Mouse (Mus musculus): ENCODE data around the gene Il1rapl2. TPM values are rescaled to one million over a fixed set of nuclear protein-coding genes. Genes with fewer than 3 reads are reported as not detected.
A peak's percentile ranks its signal among the peaks of the same experiment; 100 is the strongest.
"Not testable (repeated sequence)": the region's sequence is repeated elsewhere in the genome, so short reads cannot be mapped to it uniquely, and the experiment has no call there.

Il1rapl2 gene
- total RNA-seq, 4 experiments from 2014 or later: not detected

DNA sequence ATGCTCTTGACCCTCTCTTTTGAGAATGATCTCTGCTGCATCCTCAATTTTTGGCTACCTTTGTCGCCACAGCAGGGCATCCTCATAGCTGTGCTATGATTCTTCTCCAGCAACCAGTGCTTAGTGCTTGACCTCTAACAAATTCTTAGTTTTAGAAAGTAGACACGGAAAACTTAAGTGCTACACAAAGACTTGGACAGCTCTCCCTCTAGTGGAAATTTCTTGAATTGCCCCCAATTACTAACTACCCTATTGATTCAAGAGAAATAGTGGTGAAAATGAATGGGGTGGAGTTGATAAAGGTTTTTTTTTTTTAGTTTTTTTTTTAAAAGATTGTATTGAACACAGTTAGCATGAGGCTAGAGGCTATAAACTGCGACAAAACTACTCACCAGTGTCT, 599.7 kb downstream of the Il1rapl2 start:
- DNase-seq (ENCODE audit: low spot score): peak; percentile 0

- DNase-seq (ENCODE audit: low spot score): no peak
Observed at GRCm38 (mm10) chrX:138209480-138209879, 639.1 kb downstream of the Il1rapl2 start, which contains the start of gene Tex13a. Tex13a (minus strand) TSS chrX:138209580.

DNA sequence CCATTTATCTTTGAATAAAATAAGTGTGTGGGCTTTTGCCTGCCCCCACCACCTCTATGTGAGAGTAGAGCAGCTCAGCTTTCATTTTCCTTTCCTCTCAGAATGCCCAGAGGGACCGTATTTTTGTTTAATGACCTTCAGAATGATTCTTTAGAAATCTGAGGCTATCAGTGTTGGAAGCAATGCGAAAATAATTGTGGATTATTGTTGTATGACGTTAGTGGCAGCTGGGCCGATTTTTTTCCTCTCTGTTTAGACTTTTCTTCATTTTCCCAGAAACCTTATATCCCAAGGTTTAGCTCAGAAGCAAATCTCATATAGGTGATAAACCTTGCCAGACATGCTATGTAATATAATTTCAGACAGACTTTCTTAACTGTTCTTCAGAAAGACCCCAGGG, 664.2 kb downstream of the Il1rapl2 start:
- no peak for DNase-seq (ENCODE audit: low spot score)

GRCm38 (mm10) chrX:138348736-138349135, 778.3 kb downstream of the Il1rapl2 start:
- not testable (repeated sequence) for DNase-seq (ENCODE audit: low spot score)

DNA sequence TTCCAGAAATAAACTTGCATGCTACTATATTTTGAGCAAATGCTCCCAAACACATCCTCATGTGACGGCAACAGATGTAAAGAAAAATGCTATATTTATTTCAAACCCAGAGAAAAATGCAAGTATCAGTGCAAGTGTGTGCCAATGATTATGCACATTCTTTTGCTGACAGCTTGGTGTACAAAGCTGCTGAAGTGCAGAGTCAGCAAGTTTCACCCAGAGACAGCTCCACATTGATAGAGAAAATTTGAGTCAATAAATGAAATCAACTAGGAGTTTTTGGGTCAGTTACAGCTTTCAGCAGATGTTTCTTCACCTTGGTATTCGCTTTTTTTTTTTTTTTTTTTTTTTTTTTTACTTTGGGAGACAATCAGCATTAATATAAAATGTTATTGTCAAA, 863.4 kb downstream of the Il1rapl2 start:
- no peak for DNase-seq (ENCODE audit: low spot score)

- DNase-seq (ENCODE audit: low spot score): peak; percentile 64
Observed at GRCm38 (mm10) chrX:138437939-138438338, 867.5 kb downstream of the Il1rapl2 start.

DNA sequence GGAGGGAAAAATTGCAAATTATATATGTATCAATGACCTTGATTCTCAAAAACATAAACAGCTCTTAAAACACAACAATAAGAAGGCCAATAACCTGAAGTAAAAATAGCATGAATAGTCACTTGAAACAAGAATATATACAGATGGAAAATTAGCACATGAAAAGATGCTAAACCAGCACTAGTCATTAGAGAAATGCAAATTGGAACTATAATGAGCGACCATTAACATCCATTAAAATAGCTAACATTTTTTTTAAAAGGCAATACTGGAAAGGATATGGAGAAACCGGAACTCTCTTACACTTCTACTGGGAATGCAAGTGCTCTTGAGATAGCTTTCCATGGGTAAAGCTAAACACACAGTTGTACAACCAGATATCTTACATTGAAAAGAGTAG, 879.4 kb downstream of the Il1rapl2 start:
- no peak for DNase-seq (ENCODE audit: low spot score)

GRCm38 (mm10) chrX:138478488-138478887, 908.1 kb downstream of the Il1rapl2 start:
- DNase-seq (ENCODE audit: low spot score): no peak

DNA sequence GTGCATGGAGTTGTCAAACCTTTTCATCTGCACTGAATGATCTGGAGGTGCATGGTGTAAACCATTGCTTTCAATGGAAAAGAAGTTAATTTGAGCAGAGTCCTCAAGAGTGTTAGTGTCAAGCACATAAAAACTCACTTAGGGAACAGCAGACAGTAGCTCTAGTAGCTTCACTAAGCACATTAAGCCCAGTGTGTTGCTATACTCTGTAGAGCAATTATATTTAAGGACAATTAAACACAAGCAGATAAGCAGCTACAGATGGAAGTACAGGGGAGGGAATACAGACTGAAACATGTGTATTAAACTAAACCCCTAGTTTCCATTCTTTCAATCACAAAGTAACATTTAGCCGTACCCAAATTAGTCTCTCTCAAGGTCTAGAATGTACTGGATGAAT, 930.1 kb downstream of the Il1rapl2 start:
- DNase-seq (ENCODE audit: low spot score): no peak

GRCm38 (mm10) chrX:138505049-138505448, 934.6 kb downstream of the Il1rapl2 start:
- DNase-seq (ENCODE audit: low spot score): no peak

- DNase-seq (ENCODE audit: low spot score): no peak
Observed at GRCm38 (mm10) chrX:138620106-138620505, 1049.7 kb downstream of the Il1rapl2 start.

DNA sequence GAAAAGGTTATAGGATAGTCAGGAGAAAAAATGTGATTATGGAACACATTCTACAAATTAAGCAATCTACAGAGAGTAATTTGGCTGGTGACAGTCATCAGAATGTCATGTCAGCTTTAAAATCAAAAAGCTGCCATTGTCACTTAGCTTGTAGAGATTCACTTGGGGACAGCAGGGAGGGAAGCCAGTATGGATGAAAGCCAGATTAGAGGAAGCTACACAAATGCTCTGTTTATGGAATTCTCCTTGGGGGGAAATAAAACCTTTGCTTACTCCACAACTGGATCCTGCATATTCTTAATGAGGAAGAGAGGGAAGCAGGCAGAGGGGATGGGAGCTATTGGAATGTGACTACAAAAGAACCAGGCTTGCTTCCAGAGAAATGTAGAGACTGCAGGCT, 1054.9 kb downstream of the Il1rapl2 start:
- DNase-seq (ENCODE audit: low spot score): no peak

GRCm38 (mm10) chrX:138722372-138722771, 1152.0 kb downstream of the Il1rapl2 start:
- DNase-seq (ENCODE audit: low spot score): no peak

DNA sequence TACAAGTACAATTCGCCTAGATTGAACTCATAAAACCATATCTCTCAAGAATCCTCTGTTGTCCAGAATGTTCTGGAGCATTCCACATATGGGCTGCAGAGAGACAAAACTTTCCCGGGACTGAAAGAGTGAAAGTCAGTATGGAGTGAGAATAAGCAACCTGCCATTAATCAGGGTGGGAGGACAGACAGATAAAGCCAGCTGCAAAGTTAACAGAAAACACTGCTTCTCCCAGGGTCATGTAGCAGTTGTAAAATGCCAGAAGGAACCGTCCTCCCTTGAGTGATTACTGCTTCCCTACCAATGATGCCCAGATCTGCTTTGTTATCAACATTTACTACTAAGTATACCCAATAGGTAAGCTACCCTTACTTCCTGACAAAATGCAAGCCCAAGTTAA, 1230.5 kb downstream of the Il1rapl2 start:
- DNase-seq (ENCODE audit: low spot score): no peak

DNA sequence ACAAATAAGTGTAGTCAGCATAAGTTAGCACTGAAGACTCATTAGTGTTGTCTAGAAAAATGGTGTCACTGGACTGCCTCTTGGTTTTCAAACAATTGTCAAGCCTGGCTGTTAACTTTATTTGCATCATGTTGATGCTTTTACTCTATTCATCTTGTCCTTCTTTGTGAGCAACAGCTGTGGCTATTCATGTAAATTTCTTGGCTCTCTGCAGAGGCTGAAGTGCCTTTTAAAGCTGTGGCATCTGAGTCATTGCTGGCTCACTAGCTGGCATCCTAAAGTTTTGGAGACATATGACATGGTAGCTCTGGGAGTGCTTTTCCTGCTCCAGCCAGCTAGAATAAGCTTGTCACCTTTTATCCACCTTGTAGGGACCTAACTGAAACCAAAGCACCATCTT, 1261.5 kb downstream of the Il1rapl2 start:
- DNase-seq (ENCODE audit: low spot score): no peak

DNA sequence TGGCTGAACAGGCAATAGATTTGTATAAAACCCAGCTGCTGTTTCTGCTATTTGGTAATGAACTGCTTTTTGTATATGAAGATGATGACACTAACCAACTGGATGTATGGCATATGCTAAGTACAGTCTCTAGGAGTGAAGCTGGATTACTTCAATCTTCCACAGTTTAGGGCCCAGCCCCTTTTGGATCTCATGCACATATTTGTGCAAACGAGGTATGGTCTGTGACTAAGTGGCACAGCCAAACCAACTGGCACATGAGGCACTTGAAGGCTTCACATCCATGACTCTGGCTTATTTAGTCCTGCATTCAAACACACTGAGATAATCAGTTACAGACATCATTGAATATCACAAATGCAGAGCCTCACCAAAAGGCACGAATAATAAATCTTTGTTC, 1263.5 kb downstream of the Il1rapl2 start:
- no peak for DNase-seq (ENCODE audit: low spot score)

DNA sequence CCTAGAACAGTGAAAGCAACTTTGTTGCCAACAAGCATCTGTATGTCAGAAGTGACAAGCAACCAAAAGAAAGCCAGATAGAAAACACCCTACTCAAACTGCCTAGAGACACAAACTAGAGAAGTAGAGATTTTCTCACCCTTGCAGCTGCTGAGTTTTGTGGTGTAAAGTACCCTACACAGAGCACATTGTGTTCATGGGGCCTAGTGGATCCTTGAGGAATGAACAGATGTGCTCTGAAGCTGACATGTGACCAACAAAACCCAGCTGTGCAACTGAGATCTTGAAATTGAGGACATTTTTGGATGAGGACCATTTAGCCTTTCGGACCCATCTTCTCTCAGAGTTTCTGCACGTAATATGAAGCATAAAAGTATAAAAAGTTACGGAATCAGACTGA, 1268.0 kb downstream of the Il1rapl2 start:
- peak; percentile 3 for DNase-seq (ENCODE audit: low spot score)
